ENCODE assay signal across 13 mouse cellular contexts in the genomic region with DNA sequence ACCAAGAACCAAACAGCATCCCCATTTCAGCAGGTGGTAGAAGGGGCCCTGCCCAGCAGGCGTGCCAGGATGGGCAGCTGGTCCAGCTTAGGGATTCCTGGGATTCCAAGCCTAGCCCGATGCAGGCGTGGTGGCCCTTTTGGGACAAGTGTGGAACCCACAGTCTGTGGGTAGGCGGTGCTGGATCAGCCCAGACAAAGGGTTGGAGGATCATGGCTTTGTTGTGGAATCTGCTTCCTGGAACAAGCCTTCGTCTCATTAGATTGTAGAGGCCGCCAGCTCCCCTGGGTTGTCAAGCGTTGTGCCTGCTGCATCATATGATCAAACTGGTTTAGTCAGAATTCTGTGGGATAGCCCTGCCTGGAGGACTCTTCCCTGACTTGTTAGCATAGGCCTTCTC. TPM values are rescaled to one million over a fixed set of nuclear protein-coding genes. Genes with fewer than 3 reads are reported as not detected.
DNase-seq lines count a peak whose midpoint lies in the region; TF ChIP-seq lines count a peak whose summit lies in the region.
"Had no signal": no experiment of that assay in that cellular context is flagged by ENCODE, and none has a peak within 500 bp of the region (broad histone marks: within the 10 kb centered on the region; RNA-seq: fewer than 3 reads in every experiment).

No protein-coding gene starts in this region.

- WGBS in heart, adult 2 months, result 13% methylated on average over 7 of the region's 7 CpGs

- intact Hi-C loops in heart, adult 2 months (cut with DNase I), result loop anchor here (10.0 kb wide), 1 partner anchor 142 kb away; a partner anchor contains a TSS
- intact Hi-C loops in heart, postnatal 25 days (cut with DNase I), result loop anchor here (2.0 kb wide), 1 partner anchor 20 kb away; no protein-coding TSS in a partner anchor

- TF ChIP-seq EP300 in heart, adult 2 months (IDR thresholded peaks at IDR 0.05; ENCODE audit: insufficient read depth, low read depth, low read length), result 0 out of 2 replicates have a peak, but pooled peaks have one; percentile 28

- TF ChIP-seq POLR2A in heart, adult 2 months (IDR thresholded peaks at IDR 0.05; ENCODE audit: insufficient read depth, low read depth, low read length), result no peak

- peak overlapping the region; percentile 94 for H3K27ac ChIP-seq in heart, adult 2 months
- H3K27ac ChIP-seq in brown adipose tissue, adult 24 weeks (replicated peaks; ENCODE audit: low read depth, low read length), result peak overlapping the region; percentile 84

- no peak for TF ChIP-seq CTCF in heart, adult 2 months (IDR thresholded peaks at IDR 0.05)

- H3K36me3 ChIP-seq in heart, adult 2 months (ENCODE audit: control insufficient read depth, insufficient read depth, low read length), result peaks cover 30% of the 10 kb centered on the region

- peak; percentile 53 to 59 for DNase-seq in heart, adult 2 months
- DNase-seq in heart, postnatal 25 days (ENCODE audit: low spot score), result no peak
- DNase-seq in lung, postnatal 10 days, result peak; percentile 36
- DNase-seq in lung, postnatal 25 days (ENCODE audit: low spot score), result no peak
- peak; percentile 47 for DNase-seq in lung, postnatal 36 days
- no peak for DNase-seq in natural killer cell, adult 2 months (ENCODE audit: low spot score in 2 of 2)
- DNase-seq in gastrocnemius, postnatal 4 days (ENCODE audit: low spot score in 2 of 2), result no peak
- DNase-seq: cerebellum, adult 8-10 months; gastrocnemius, postnatal 25 days; lung, embryonic 14.5 days; thymus, postnatal 14 days had no signal

- H3K4me1 ChIP-seq in heart, adult 2 months (ENCODE audit: control insufficient read depth, insufficient read depth, low read length), result peaks cover 64% of the 10 kb centered on the region
- peaks cover 66% of the 10 kb centered on the region for H3K4me1 ChIP-seq in brown adipose tissue, adult 24 weeks (ENCODE audit: control insufficient read depth, insufficient read depth, insufficient read length, low read length)

- no peak overlapping the region for H3K4me3 ChIP-seq in heart, adult 2 months
- H3K4me3 ChIP-seq in brown adipose tissue, adult 24 weeks (ENCODE audit: insufficient read depth, low read depth, low read length), result no peak overlapping the region

- peaks cover 16% of the 10 kb centered on the region for H3K79me2 ChIP-seq in heart, adult 2 months (replicated peaks; ENCODE audit: control insufficient read depth, insufficient read depth, low read length)

- H3K9ac ChIP-seq in heart, adult 2 months (ENCODE audit: low read depth, low read length), result 0 out of 2 replicates have a peak overlapping the region, but pooled peaks have one; percentile 14
- H3K9ac ChIP-seq: lung, embryonic 14.5 days had no signal

- H3K27me3 ChIP-seq in heart, adult 2 months (ENCODE audit: control insufficient read depth, insufficient read depth, low read length), result no peaks in the 10 kb centered on the region
- H3K27me3 ChIP-seq: CH12.LX had no signal

RNA-seq across cellular contexts. Expression of a gene that starts 21.0 kb away (rescaled TPM):
- total RNA-seq in heart, adult 2 months (2021), result 10 to 100 TPM; 72.4 to 77.6 TPM
- 44.5 and 64.2 TPM in 2 replicates for polyA plus RNA-seq in heart, adult 2 months (2012; rRNA removed)
- total RNA-seq in heart, postnatal 25 days (2021), result 10 to 100 TPM; 74.7 to 76.9 TPM
- polyA plus RNA-seq in brown adipose tissue, adult 24 weeks (2012; ENCODE audit: insufficient read depth, insufficient read length, missing spikeins), result 34.0 and 37.1 TPM in 2 replicates
- 10 to 100 TPM; 32.9 to 35.7 TPM for total RNA-seq in gastrocnemius, postnatal 4 days (2021)

RNA-seq across cellular contexts. Expression of a gene that starts 42.3 kb away (rescaled TPM):
- total RNA-seq in heart, adult 2 months (2021), result 1 to 10 TPM in 1 of 2 experiments, under 1 TPM in 1; 0.96 to 1.0 TPM
- 0.96 and 0.97 TPM in 2 replicates for polyA plus RNA-seq in heart, adult 2 months (2012; rRNA removed)
- total RNA-seq in heart, postnatal 25 days (2021), result 1 to 10 TPM in 1 of 2 experiments, under 1 TPM in 1; 0.91 to 1.2 TPM
- polyA plus RNA-seq in brown adipose tissue, adult 24 weeks (2012; ENCODE audit: insufficient read depth, insufficient read length, missing spikeins), result 0.59 and 1.1 TPM in 2 replicates
- 1 to 10 TPM in 1 of 2 experiments, under 1 TPM in 1; 0.98 to 1.5 TPM for total RNA-seq in gastrocnemius, postnatal 4 days (2021)

RNA-seq across cellular contexts. Expression of a gene that starts 58.7 kb away (rescaled TPM):
- total RNA-seq in heart, adult 2 months (2021), result 1 to 10 TPM; 6.7 to 7.3 TPM
- 4.3 and 6.9 TPM in 2 replicates for polyA plus RNA-seq in heart, adult 2 months (2012; rRNA removed)
- total RNA-seq in heart, postnatal 25 days (2021), result 1 to 10 TPM; 5.6 to 6.4 TPM
- 4.4 and 5.9 TPM in 2 replicates for polyA plus RNA-seq in brown adipose tissue, adult 24 weeks (2012; ENCODE audit: insufficient read depth, insufficient read length, missing spikeins)
- 1 to 10 TPM; 7.0 to 8.9 TPM for total RNA-seq in gastrocnemius, postnatal 4 days (2021)

Comparison
In these comparisons a context has a peak if more than half of its experiments do, and no peak if none do; other contexts are left out.
1. DNase-seq: peak in heart, adult 2 months (2 of 2), lung, postnatal 10 days (single experiment) and lung, postnatal 36 days (single experiment); none in heart, postnatal 25 days (single experiment), lung, postnatal 25 days (single experiment), natural killer cell, adult 2 months (0 of 2) and gastrocnemius, postnatal 4 days (0 of 2).